Mouse (Mus musculus): ENCODE measurements at regions not wholly inside any gene's neighbourhood (a gene's known extent, or its start where the extent isn't known, plus 50 kb on each side); places are given as distances from the start of the nearest gene placed in this dataset.
A peak's percentile ranks its signal among the peaks of the same experiment; 100 is the strongest.
"Not testable (repeated sequence)": the region's sequence is repeated elsewhere in the genome, so short reads cannot be mapped to it uniquely, and the experiment has no call there.

DNA sequence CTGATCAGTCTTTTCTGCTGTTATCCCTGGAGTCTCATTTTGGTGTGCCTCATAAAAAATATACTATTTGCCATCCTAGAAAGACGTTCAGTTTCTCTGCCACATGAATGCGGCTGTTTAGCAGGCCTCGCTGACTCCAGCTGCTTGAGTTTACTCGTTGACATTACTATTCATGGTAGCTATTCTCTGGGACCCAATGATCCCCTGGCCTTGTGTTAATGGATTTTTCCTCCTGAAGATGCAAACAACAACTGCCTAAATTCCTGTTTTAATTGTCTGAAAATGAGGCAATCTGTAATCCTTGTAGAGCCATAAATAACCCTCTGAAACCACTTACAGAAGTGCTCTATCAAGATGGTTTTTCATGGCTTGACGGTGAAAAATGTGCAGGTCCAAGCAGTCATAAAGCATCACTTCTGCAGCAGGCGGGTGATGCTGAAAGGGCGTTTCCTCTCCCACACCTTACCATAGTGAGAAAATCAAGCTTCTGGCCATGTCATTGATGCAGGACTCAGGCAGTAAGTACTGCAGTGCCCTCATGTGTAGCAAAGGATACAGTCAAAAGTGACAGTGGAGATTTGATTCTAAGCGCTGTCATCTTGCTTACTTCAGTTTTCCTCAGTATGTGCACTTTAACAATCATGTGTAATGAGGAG, 419.7 kb upstream of the Lrp1b start:
- DNase-seq, result no peak

DNA sequence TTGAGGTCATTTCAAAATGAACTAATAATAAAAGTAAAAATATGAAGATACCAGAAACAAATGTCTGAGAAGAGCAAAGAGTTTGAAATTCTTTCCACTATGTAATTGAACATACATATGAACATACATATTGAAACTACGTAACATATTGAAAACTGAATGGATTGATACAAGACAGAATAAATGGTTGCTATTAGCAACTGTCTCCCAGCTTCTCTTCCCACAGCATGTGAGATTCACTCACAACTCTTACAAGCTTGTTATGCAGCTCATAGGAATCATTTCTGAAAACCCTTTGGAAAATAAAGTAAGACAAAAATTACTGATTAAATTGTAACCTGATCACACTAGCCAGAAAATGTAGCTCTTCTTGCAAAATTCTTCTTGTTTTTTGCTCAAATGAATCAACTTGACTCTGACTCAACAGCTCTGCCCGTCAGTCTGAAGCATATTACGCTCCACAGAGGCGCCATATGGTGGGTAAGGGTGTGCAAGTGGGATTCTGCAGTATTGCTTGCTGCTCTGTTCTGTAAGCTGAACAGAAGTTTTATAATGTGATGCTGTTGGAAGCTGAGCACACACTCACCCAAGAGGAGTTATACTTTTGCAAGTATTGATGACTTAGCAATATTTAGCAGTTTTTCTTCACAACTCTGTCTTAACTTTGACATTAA, 444.3 kb upstream of the Lrp1b start:
- DNase-seq, result no peak

DNA sequence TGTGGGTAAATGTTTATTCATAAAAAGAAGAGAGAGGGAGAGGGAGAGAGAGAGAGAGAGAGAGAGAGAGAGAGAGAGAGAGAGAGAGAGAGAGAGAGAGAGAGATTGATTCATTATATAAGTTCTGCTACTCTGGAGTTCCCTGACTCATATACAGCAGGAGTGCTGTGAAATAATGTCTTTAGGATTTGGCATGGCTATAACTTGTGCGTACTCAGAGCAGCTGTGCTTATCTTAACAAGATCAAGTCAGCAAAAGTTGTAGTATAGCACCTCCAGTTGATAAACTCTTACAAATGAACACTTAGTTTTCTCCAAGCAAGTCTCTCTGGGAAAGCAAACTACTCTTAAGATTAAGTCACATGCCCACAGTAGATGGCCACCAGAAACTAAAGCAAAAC, 435.3 kb upstream of the Kynu start:
- no peak for DNase-seq

DNA sequence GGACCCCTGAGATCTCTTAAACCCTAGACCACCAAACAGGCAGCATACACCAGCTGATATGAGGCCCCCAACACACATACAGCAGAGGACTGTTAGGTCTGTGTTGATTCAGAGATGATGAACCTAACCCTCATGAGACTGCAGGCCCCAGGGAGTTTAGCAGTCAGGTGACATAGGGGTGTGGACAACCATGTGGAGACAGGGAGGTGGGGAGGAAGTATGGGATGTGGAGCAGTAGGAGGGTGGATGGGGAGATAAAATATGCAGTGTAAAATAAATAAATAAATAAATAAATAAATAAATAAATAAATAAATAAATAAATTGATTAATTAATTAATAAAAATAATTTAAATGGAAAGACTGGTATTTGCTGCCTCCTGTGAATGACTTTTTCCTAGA, 401.6 kb upstream of the Kynu start:
- DNase-seq, result no peak

DNA sequence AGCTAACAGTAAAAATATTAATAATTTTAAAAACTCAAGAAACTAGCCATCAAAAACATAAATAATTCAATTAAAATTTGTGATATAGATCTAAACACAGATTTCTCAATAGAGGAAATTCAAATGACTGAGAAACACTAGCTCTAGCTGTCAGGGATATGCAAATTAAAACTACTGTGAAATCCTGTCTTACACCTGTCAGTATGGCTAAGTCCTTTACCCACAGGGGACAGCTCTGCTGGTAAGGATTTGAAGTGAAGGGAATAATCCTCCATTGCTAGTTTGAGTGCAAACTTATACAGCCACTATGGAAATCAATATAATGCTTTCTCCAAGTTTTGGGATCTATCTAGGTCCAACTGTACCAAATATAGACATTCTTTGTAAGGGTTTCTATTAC, 373.0 kb upstream of the Kynu start:
- DNase-seq, result no peak

DNA sequence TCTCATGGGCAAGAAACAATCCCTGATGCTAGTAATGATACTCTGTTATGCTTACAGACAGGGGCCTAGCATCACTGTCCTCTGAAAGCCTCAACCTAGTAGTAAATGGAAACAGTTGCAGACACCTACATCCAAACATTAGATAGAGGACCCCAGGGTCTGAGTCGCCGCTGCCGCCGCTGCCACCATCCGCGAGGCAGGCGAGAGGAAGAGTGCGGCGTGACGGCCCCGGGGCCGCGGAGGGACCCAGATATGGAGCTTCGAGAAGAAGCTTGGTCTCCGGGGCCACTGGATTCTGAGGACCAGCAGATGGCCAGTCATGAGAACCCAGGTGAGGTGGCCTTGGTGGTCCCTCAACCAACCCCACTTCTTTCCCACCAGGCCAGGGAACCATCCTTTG, 359.6 kb upstream of the Kynu start:
- not testable (repeated sequence) for DNase-seq

DNA sequence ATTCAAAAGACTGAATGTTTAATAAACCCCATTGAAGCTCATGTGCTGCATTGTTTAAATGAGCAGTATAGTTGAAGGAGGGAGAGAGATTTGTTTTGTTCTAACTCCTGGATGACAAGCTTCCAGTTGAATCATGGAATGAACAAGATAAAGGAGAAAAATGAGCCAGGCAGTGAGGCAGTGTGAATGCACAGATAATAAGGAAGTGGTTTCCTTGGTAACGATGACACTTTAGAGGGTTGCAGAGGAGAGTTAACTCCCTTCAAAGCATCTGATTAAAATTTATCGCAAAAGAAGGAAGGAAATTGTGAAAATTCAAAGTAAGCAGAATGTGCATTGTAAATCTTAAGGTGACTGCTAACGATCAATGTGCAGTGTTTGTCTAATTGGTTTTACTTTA, 346.9 kb upstream of the Kynu start:
- DNase-seq, result no peak

DNA sequence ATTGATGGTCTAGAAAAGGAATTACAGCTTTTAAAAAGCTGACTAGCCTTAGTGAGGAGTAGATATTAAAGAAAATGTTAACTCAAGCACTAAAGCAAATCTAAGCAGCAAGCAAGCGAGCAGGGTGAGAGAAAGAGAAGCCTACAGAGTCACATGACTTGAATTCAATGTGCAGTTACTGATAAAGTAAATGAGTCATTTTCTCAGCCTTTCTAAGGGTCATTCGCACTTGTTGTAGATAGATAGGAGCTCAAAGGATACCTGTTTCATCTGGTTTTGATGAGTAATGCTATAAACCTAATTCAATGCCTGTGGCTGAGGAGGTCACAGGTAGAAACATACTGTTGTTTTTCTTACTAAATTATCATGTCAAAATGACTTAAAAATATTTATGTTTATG, 341.2 kb upstream of the Kynu start:
- DNase-seq, result no peak

DNA sequence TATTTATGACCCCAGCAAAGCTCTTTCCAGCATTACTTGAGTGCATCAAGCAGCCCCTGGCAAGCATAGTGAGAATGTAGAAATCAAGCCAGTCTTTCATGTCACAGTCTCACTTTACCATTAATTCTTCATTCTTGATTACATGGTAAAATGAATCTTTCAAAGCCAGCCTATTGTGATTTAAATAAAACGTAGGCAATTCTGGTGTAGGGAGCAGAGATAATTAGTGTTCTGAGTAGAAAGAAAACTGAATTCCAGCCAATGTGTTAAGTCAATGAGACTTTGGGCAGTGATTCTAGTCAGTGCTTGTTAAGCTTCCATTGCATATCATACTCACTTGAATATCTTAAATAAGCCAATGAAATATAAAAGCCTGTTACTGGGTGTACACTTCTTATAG, 338.0 kb upstream of the Kynu start:
- DNase-seq, result no peak

DNA sequence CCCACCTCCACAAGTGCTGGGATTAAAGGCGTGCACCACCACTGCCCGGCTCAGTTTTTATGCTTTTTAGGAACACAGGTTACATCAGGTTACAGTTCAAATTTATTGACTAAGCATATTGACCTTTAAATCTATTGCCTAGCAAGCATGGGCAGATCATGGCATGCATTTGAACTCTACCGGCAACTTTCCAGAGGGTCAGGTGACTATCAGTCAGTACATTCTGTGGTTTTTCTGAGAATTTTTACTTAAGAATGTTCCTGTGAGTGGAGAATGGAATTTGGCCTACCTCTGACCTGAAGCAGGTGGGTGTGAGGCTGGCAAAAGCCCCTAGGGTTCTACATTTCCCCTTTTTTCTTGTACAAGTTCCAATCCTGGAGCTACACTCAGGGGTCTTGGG, 332.4 kb upstream of the Kynu start:
- DNase-seq, result no peak

DNA sequence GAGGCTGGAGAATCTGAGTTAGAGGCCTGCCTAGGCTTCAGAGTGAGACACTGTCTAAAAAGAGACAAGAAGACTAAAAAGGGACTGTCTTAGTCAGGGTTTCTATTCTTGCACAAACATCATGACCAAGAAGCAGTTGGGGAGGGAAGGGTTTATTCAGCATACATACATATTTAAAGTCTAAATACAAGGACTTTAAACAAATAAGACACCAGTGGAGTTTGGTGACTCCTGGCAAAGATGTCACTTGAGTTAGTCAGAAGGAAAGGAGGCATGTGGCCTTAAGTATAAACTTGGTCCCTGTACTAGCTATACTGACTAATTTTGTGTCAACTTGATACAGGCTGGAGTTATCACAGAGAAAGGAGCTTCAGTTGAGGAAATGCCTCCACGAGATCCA, 330.4 kb upstream of the Kynu start:
- DNase-seq, result not testable (repeated sequence)

DNA sequence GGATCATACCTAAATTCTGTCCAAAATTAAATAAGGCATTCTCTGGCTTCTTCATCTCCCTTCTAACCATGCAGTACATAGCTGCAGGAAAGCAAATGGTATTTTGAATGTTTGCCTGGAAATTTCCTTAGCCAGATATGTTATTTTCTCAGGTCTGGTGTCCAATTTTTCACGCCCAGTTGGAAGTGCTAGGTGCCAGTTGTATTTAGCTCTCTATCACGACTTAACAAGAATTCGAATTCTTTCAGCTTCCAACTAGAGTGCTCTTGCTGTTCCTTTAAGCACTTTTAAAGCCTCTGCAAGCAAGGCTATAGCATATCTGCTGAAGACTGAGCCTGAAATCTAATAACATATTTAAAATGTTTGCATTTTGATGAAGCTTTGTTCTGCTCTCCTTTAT, 308.3 kb upstream of the Kynu start:
- DNase-seq, result peak in 1 of 2 experiments; percentile 9

DNA sequence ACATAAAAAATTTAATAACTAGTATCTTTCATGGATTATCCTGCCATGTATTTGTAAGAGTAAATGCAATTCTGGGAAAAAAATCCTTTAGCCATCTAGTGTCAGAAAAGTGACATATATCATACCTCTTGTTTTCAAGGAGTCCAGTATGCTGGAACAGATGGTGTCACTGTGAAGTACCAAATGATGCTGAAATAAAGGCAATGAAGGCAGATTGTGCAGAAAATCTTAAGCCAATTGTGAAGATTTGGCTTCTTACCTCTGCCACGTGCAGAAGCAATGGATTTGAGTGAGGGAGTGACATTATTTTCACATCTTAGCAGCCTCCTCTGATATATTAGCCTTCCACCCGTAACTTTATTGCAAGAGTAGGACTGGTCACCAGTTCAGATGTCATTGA, 306.5 kb upstream of the Kynu start:
- DNase-seq, result no peak

DNA sequence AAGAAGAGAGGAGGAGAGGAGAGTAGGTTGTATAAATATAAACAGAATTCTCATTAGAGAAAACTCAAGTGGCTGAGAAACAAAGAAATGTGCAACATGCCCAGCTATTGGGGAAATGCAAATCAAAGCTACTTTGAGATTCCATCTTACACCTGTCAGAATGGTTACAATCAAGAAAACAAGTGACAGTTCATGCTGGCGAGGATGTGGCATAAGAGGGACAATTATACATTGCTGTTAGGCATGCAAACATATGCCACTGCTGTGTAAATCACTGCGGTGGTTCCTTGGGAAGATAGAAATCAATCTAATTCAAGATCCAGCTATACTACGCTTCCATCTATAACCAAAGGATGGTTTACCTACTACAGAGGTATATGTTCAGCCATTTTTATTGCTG, 300.4 kb upstream of the Kynu start:
- DNase-seq, result no peak

DNA sequence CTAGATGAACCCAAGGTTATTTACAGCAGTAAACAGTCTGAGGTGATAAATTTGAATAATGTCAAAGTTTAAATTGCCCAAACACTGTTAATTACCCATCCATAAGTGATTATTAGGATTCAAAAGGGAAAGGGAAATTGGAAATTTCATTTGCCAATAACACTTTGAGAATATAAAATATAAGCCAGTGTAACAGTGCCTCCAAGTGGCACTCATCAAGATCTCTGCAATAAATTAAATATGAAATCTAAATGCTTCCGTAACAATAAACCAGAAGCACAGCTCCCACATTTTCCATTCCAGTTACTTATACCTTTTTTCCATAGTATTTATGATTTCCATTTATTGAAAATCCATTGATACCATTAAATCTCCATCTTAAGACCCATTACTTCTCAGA, 284.3 kb upstream of the Kynu start:
- no peak for DNase-seq

DNA sequence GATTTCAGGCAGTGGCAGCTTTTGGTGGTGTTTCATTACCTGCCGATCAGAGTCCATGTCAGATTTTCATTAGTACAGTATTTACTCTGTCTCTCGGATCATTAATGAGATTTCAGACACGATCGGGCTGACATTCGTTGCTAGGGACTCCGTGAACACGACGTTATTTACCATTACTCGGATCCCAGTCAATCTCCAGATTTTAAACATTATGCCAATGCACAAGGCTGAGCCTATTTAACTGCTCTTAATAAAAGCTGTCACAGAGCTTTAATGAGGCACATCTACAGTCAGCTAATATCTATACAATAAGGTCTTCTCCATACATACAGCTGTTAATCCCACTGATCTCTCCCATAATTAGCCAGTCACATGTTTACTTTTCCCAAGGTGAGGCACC, 283.0 kb upstream of the Kynu start:
- no peak for DNase-seq

DNA sequence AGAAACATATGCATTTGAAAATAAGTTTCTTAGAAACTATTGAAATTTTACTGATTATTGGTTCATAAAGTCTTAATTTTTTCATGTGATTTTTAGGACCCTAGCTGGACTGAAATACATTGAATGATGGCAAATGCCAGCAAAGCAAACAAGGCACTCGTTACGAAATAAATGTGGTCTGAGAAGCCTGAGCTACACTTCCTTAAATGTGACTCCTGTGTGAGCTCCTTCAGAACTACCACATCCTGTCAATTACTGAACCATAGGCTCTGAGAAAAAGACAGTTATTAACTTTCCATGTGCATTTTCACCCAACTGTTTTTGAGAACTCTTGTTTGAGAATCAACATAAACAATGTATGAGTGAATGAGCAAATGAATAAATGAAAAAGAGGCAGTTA, 281.1 kb upstream of the Kynu start:
- no peak for DNase-seq

DNA sequence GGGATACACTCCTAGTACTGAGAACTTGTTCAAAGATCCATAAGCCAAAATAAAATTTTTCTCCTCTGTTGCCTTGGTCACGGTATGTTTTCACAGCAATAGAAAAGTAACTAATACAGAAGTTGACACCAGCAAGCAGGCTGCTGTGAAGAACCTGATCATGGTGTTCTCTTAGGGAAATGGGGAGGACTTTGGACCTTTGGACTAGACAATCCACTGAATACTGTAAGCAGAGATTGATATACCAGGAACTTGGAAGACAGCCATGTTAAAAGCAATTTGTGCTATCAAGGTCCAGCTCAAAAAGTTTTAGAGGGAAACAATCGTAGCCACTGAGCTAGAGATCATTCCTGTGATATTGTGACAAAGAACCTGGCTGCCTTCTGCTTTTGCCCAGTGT, 259.3 kb upstream of the Kynu start:
- no peak for DNase-seq

DNA sequence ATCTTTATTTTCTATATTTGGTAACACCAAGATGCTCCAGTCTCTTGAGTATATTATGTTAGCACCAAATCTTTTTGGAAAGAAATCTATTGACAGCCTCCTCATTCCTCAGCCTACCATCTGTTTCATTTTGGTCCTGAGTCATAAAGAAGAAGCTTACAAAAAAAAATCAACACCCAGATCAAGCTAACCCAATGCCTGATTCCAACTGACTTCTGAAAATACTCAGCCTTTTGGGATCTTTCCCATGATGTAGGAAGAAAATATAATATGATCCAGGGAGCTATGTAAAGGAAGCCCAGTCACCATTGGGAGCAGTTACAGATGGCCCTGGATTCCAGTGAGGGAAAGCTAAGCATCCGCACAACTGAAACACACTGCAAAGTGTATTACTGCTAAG, 231.3 kb upstream of the Kynu start:
- DNase-seq, result no peak

DNA sequence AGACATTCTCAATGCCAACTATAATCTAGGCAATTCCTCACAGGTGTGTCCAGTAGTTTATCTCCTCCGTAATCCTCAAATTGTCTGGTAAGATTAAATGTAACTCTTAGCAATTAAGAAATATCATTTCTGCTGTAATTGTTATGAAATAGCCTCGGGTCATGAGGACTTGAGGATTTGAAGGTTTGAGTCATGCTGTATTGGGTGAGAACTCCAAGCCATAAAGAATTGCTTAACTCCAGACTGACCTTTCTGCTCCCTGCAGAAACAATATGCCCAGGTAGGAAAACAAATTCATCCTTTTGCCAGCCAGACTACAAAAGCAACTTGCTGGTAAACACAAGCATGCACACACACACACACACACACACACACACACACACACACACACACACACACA, 190.8 kb upstream of the Kynu start:
- no peak for DNase-seq

DNA sequence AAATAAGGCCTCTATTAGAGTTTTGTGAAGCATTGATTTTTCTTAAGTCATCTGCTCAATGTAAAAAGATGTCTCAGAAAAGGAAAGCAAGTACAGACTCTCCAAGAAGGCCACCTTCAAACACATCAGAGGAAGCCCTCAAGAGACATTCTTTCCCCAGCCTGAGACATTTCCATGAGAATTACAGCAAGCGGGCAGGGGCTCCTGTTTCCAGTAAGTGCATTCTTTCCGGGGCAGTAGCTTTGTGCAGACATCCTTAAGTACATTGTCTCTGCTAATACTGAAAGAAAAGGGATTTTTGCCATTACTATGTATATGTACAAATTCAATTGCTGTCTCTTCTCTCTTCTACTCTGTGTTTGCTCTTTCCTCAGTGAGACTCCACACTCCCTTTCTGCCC, 189.3 kb upstream of the Kynu start:
- DNase-seq, result no peak

DNA sequence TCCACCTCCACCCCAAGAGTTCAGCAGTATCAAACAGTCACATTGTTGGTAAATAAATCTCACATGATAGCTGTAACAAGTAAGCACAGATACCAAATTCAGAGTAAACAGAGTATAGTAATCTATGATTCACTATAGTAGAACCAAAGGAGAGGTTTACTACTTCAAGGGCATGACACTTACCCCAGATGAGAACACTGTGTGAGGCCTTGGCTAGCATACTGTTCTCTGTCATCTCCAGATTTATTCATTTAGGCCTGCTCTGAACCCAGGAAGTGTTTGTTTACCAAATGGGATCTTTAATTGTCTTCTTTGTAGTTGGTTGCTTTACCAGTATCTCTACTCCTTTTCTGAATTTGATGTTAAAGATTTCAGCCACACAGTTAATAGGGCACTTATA, 151.8 kb upstream of the Kynu start:
- DNase-seq, result no peak

DNA sequence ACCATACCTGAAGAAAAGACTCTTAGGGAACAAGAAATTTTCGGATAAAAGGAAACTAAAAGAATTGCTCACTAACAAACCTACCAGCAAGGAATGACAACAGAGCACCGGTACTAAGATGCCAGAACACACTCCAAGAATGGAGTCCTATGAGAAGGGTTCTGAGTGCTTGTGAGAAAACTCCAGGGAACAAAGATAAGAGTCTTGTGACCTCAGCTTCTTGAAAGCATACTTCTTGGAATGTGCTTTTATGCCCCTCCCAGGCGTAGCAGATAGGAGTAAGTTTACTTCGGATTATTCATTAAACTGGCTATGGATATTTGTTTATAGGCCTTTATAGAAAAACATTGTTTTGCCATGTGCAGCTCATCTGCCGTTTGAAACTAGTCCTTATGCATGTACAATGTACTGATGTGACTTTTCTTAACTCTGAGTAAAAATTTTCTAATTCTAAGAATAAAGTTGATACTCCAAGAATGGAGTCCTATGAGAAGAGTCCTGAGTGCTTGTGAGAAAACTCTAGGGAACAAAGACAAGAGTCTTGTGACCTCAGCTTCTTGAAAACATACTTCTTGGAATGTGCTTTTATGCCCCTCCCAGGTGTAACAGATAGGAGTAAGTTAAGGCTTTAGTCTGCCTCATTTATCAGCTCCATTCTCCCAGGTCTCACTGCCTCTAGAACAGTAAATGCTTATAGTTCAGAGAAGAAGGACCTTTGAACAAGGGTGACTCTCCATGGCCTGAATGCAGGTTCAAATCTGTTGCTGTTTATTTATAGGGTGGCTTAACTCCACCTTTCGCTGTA, 150.8 kb upstream of the Kynu start:
- DNase-seq, result no peak

DNA sequence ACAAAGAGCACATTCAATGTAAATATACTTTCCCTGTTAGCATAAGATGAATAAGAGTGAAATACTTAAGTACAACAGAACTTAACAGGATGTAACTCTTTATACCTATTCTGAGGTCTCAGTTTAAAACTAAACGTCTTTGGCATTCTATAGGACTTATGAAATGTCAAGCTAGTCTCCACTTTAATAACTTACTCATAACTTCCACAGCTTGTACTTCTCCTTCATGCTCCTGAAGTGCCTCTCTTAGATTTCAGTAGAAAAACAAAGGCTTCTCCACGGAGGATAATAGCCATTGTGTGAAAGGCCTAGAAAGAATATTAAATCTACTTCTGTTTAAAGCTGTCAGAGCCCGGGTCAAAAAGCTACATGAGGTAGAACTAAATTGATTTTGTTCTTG, 117.9 kb upstream of the Kynu start:
- no peak for DNase-seq

All from cerebellum, postnatal 25 days (tissue).